Mouse (Mus musculus): Measurements from ENCODE around the gene Lyrm4. TPM values are rescaled to one million over a fixed set of nuclear protein-coding genes. Genes with fewer than 3 reads are reported as not detected.
A peak's percentile ranks its signal among the peaks of the same experiment; 100 is the strongest.

Gene Lyrm4
- total RNA-seq, 1 experiment = 7.5 TPM

- Histone ChIP-seq H3K9me3 (ENCODE audit: control insufficient read depth, insufficient read depth, low read depth, low read length) (no peaks in the 10 kb centered on the region), H3K4me1 (ENCODE audit: control insufficient read depth in 2 of 2, insufficient read depth in 2 of 2, low read length in 2 of 2, poor library complexity in 1 of 2) (0 out of 4 replicates have a peak, but pooled peaks cover 0 to 2% of the 10 kb centered on the region in 2 experiments), H3K27ac (ENCODE audit: insufficient read depth, low read depth, low read length, poor library complexity, severe bottlenecking) (no peak overlapping the region), H3K9ac (ENCODE audit: insufficient read depth, low read depth, low read length, poor library complexity, severe bottlenecking) (no peak overlapping the region), H3K36me3 (ENCODE audit: control insufficient read depth, insufficient read depth, low read length, poor library complexity, severe bottlenecking) (no peaks in the 10 kb centered on the region), H3K4me3 (ENCODE audit: insufficient read depth in 1 of 2, low read depth in 1 of 2, low read length in 2 of 2, poor library complexity in 1 of 2, severe bottlenecking in 1 of 2) (no peak overlapping the region)
- TF ChIP-seq MAFK (IDR thresholded peaks at IDR 0.05; ENCODE audit: insufficient read depth, low read depth, low read length) (no peak), ZC3H11A (IDR thresholded peaks at IDR 0.05; ENCODE audit: borderline replicate concordance, low read depth, low read length) (no peak), ZNF384 (IDR thresholded peaks at IDR 0.05; ENCODE audit: low read depth, low read length) (no peak), CHD2 (IDR thresholded peaks at IDR 0.05; ENCODE audit: low read depth, low read length) (no peak), HCFC1 (IDR thresholded peaks at IDR 0.05; ENCODE audit: borderline replicate concordance, insufficient read depth, low read length) (no peak)
- in situ Hi-C loops (cut with MboI; ENCODE audit: low sequenced_read_pairs in 2 of 2, unreplicated experiment in 2 of 2) = no loop called here
- DNase-seq (ENCODE audit: low read depth, low spot score) = no peak
Observed at GRCm38 (mm10) chr13:36152728-36153498, 35.6 kb upstream of the Lyrm4 start.

GRCm38 (mm10) chr13:36150272-36150671 lies 32.9 kb upstream of the Lyrm4 start:
- Histone ChIP-seq H3K9me3 (ENCODE audit: control insufficient read depth, insufficient read depth, low read depth, low read length) (no peaks in the 10 kb centered on the region), H3K4me3 (ENCODE audit: insufficient read depth in 1 of 2, low read depth in 1 of 2, low read length in 2 of 2, poor library complexity in 1 of 2, severe bottlenecking in 1 of 2) (no peak overlapping the region), H3K36me3 (ENCODE audit: control insufficient read depth, insufficient read depth, low read length, poor library complexity, severe bottlenecking) (no peaks in the 10 kb centered on the region), H3K27ac (ENCODE audit: insufficient read depth, low read depth, low read length, poor library complexity, severe bottlenecking) (no peak overlapping the region), H3K9ac (ENCODE audit: insufficient read depth, low read depth, low read length, poor library complexity, severe bottlenecking) (no peak overlapping the region), H3K4me1 (ENCODE audit: control insufficient read depth in 2 of 2, insufficient read depth in 2 of 2, low read length in 2 of 2, poor library complexity in 1 of 2) (0 out of 4 replicates have a peak, but pooled peaks cover 0 to 2% of the 10 kb centered on the region in 2 experiments)
- no peak for DNase-seq (ENCODE audit: low read depth, low spot score)
- in situ Hi-C loops (cut with MboI; ENCODE audit: low sequenced_read_pairs in 2 of 2, unreplicated experiment in 2 of 2) = no loop called here
- no peak for TF ChIP-seq ZNF384 (IDR thresholded peaks at IDR 0.05; ENCODE audit: low read depth, low read length)
- no peak for TF ChIP-seq MAFK (IDR thresholded peaks at IDR 0.05; ENCODE audit: insufficient read depth, low read depth, low read length)
- no peak for TF ChIP-seq CHD2 (IDR thresholded peaks at IDR 0.05; ENCODE audit: low read depth, low read length)
- TF ChIP-seq HCFC1 (IDR thresholded peaks at IDR 0.05; ENCODE audit: borderline replicate concordance, insufficient read depth, low read length) = no peak
- TF ChIP-seq ZC3H11A (IDR thresholded peaks at IDR 0.05; ENCODE audit: borderline replicate concordance, low read depth, low read length) = no peak

- H3K4me1 ChIP-seq (ENCODE audit: control insufficient read depth in 2 of 2, insufficient read depth in 2 of 2, low read length in 2 of 2, poor library complexity in 1 of 2) = 0 out of 4 replicates have a peak, but pooled peaks cover 0 to 2% of the 10 kb centered on the region in 2 experiments
- no peaks in the 10 kb centered on the region for H3K36me3 ChIP-seq (ENCODE audit: control insufficient read depth, insufficient read depth, low read length, poor library complexity, severe bottlenecking)
- H3K27ac ChIP-seq (ENCODE audit: insufficient read depth, low read depth, low read length, poor library complexity, severe bottlenecking) = no peak overlapping the region
- DNase-seq (ENCODE audit: low read depth, low spot score) = peak; percentile 7
- H3K9me3 ChIP-seq (ENCODE audit: control insufficient read depth, insufficient read depth, low read depth, low read length) = no peaks in the 10 kb centered on the region
- no peak for TF ChIP-seq HCFC1 (IDR thresholded peaks at IDR 0.05; ENCODE audit: borderline replicate concordance, insufficient read depth, low read length)
- TF ChIP-seq CHD2 (IDR thresholded peaks at IDR 0.05; ENCODE audit: low read depth, low read length) = no peak
- no peak for TF ChIP-seq ZNF384 (IDR thresholded peaks at IDR 0.05; ENCODE audit: low read depth, low read length)
- TF ChIP-seq MAFK (IDR thresholded peaks at IDR 0.05; ENCODE audit: insufficient read depth, low read depth, low read length) = no peak
- no peak for TF ChIP-seq ZC3H11A (IDR thresholded peaks at IDR 0.05; ENCODE audit: borderline replicate concordance, low read depth, low read length)
- in situ Hi-C loops (cut with MboI; ENCODE audit: low sequenced_read_pairs in 2 of 2, unreplicated experiment in 2 of 2) = no loop called here
- no peak overlapping the region for H3K4me3 ChIP-seq (ENCODE audit: insufficient read depth in 1 of 2, low read depth in 1 of 2, low read length in 2 of 2, poor library complexity in 1 of 2, severe bottlenecking in 1 of 2)
- H3K9ac ChIP-seq (ENCODE audit: insufficient read depth, low read depth, low read length, poor library complexity, severe bottlenecking) = no peak overlapping the region
Observed at GRCm38 (mm10) chr13:36149175-36149939, 32.0 kb upstream of the Lyrm4 start.

- Histone ChIP-seq H3K9me3 (ENCODE audit: control insufficient read depth, insufficient read depth, low read depth, low read length) (no peaks in the 10 kb centered on the region), H3K4me1 (ENCODE audit: control insufficient read depth in 2 of 2, insufficient read depth in 2 of 2, low read length in 2 of 2, poor library complexity in 1 of 2) (0 out of 4 replicates have a peak, but pooled peaks cover 0 to 2% of the 10 kb centered on the region in 2 experiments), H3K36me3 (ENCODE audit: control insufficient read depth, insufficient read depth, low read length, poor library complexity, severe bottlenecking) (no peaks in the 10 kb centered on the region), H3K27ac (ENCODE audit: insufficient read depth, low read depth, low read length, poor library complexity, severe bottlenecking) (no peak overlapping the region), H3K9ac (ENCODE audit: insufficient read depth, low read depth, low read length, poor library complexity, severe bottlenecking) (no peak overlapping the region), H3K4me3 (ENCODE audit: insufficient read depth in 1 of 2, low read depth in 1 of 2, low read length in 2 of 2, poor library complexity in 1 of 2, severe bottlenecking in 1 of 2) (no peak overlapping the region)
- DNase-seq (ENCODE audit: low read depth, low spot score) = no peak
- in situ Hi-C loops (cut with MboI; ENCODE audit: low sequenced_read_pairs in 2 of 2, unreplicated experiment in 2 of 2) = no loop called here
- TF ChIP-seq ZNF384 (IDR thresholded peaks at IDR 0.05; ENCODE audit: low read depth, low read length) (no peak), MAFK (IDR thresholded peaks at IDR 0.05; ENCODE audit: insufficient read depth, low read depth, low read length) (no peak), CHD2 (IDR thresholded peaks at IDR 0.05; ENCODE audit: low read depth, low read length) (no peak), ZC3H11A (IDR thresholded peaks at IDR 0.05; ENCODE audit: borderline replicate concordance, low read depth, low read length) (no peak), HCFC1 (IDR thresholded peaks at IDR 0.05; ENCODE audit: borderline replicate concordance, insufficient read depth, low read length) (no peak)
Observed at GRCm38 (mm10) chr13:36145601-36146000, 28.3 kb upstream of the Lyrm4 start.
